Mouse (Mus musculus) hindbrain, embryonic 14.5 days (tissue): Measurements from ENCODE around the gene Ppt2. TPM values are rescaled to one million over a fixed set of nuclear protein-coding genes. Genes with fewer than 3 reads are reported as not detected.
A peak's percentile ranks its signal among the peaks of the same experiment; 100 is the strongest.

ENCODE experiments used
- ATAC-seq: fragments of 200-750 bp; cut with Nextera tagmentation; 2 replicates; pipeline ENCODE4 v1.8.0; 2017; ENCODE audit warnings: moderate number of reproducible peaks, mild to moderate bottlenecking, moderate TSS enrichment, moderate library complexity; ENCODE audit not compliant: low FRiP score
- DNase-seq: peaks from one replicate; pipeline ENCODE4 v3.0.0-alpha.2; 2015; ENCODE audit warnings: low spot score
- H3K27ac ChIP-seq: fragments of 300-500 bp; sonication (generic); 2 replicates; pipeline ENCODE4 v1.5.1; 2014; ENCODE audit warnings: mild to moderate bottlenecking, moderate library complexity
- H3K27me3 ChIP-seq: fragments of 300-500 bp; sonication (generic); 2 replicates; pipeline ENCODE4 v1.6.1; 2014; ENCODE audit warnings: mild to moderate bottlenecking, low read length, mixed read lengths; ENCODE audit not compliant: control insufficient read depth, insufficient read depth
- H3K36me3 ChIP-seq: fragments of 300-500 bp; sonication (generic); replicated peaks from 2 replicates; pipeline ENCODE4 v1.6.1; 2014; ENCODE audit not compliant: control insufficient read depth, insufficient read depth
- H3K4me1 ChIP-seq: fragments of 300-500 bp; sonication (generic); replicated peaks from 2 replicates; pipeline ENCODE4 v1.6.1; 2014; ENCODE audit warnings: antibody characterized with exemption, low read length, mixed read lengths; ENCODE audit not compliant: control insufficient read depth, insufficient read depth
- H3K4me2 ChIP-seq: fragments of 300-500 bp; sonication (generic); replicated peaks from 2 replicates; pipeline ENCODE4 v1.6.1; 2014; ENCODE audit warnings: mild to moderate bottlenecking, moderate library complexity
- H3K4me3 ChIP-seq: fragments of 300-500 bp; sonication (generic); replicated peaks from 2 replicates; pipeline ENCODE4 v1.5.1; 2014; ENCODE audit warnings: mild to moderate bottlenecking, low read length
- H3K9ac ChIP-seq: fragments of 300-500 bp; sonication (generic); 2 replicates; pipeline ENCODE4 v1.6.1; 2014
- H3K9me3 ChIP-seq: fragments of 300-500 bp; sonication (generic); 2 replicates; pipeline ENCODE4 v1.6.1; 2016; ENCODE audit warnings: low read length; ENCODE audit not compliant: control insufficient read depth
- WGBS: fragments of 180-500 bp; shearing (Covaris S2); extraction: QIAGEN DNeasy Blood & Tissue Kit; methylation state at CpG from one replicate; pipeline ENCODE4 v1.1.7; 2014; 5-methylcytosine and 5-hydroxymethylcytosine counted together
- polyA plus RNA-seq: library from polyadenylated mRNA; unstranded; fragments of >200 nt; fragmentation: Nextera tagmentation; extraction: Ambion mirVana; gene quantifications from 2 replicates; pipeline ENCODE4 v1.2.1, GENCODE M21; 2014

The Ppt2 gene
- polyA plus RNA-seq, 1 experiment from 2014 or later = 25.4 TPM

DNA sequence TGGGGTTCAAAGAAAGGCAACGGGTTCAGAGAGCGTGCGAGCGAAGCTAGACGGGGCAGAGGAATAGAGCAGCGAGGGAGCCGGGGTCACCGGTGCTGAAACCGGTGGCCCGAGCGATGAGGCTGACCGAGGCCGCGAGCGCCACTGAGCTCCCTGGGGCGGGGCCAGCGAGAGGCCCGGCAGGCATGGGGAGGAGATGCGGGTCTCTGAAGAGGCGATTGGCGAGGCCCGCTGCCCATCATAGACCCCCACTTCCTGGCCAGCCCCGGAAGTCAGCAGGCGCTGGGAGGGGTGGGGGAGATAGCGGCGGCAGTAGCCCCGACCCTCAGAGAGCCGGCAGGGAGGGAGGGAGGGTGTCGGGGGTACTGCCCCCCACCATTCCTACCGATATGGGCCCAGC lies 22.7 kb downstream of the Ppt2 start:
- H3K4me1 ChIP-seq = peaks cover 43% of the 10 kb centered on the region
- H3K36me3 ChIP-seq = peaks cover 19% of the 10 kb centered on the region
- no peaks in the 10 kb centered on the region for H3K27me3 ChIP-seq
- DNase-seq = peak; percentile 94
- H3K4me3 ChIP-seq = peak overlapping the region; percentile 80
- peak overlapping the region; percentile 87 for H3K27ac ChIP-seq
- H3K9me3 ChIP-seq = no peaks in the 10 kb centered on the region
- WGBS = 0% methylated on average over 28 of the region's 30 CpGs
- peak overlapping the region; percentile 66 for H3K4me2 ChIP-seq
- H3K9ac ChIP-seq = peak overlapping the region; percentile 92
- ATAC-seq = peak; percentile 58

GRCm38 (mm10) chr17:34604511-34605237 lies 23.6 kb downstream of the Ppt2 start:
- H3K27me3 ChIP-seq = no peaks in the 10 kb centered on the region
- ATAC-seq (no peak), DNase-seq (no peak)
- H3K9ac ChIP-seq = peak overlapping the region; percentile 92
- peak overlapping the region; percentile 66 for H3K4me2 ChIP-seq
- H3K9me3 ChIP-seq = no peaks in the 10 kb centered on the region
- peaks cover 16% of the 10 kb centered on the region for H3K36me3 ChIP-seq
- H3K27ac ChIP-seq = peak overlapping the region; percentile 87
- H3K4me3 ChIP-seq = peak overlapping the region; percentile 80
- H3K4me1 ChIP-seq = peaks cover 43% of the 10 kb centered on the region
- WGBS = 17% methylated on average over 24 of the region's 24 CpGs

DNA sequence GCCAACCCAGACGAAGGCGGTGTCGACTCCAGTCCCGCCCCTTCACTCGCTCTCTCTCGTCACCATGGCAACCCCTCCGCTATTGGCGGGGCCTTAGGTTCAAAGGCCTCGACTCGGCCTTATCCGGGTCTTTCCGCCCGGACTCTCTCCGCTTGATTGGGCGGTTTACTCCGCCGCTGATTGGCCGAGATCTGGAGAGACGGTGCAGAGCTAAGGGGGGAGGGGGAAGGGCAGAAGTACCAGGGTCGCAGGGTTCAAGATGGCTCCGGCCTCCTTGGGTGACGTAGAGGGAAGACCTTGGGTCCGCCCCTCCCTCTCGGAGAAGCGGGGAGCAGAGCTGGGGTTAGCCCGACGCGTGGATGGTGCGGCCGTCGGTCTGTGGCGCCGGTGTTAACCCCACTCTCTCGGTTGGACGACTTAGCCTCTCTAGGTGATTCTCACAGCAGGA lies 24.2 kb downstream of the Ppt2 start, which contains the start of gene Agpat1:
Gene Agpat1 (plus strand): TSS at position 202 of the 448 bp plus-strand sequence.
- peak within 1 kb of the TSS; percentile 92 for H3K9ac ChIP-seq
- peak within 1 kb of the TSS; percentile 80 for H3K4me3 ChIP-seq
- WGBS = under 1% methylated on average over 35 of the region's 35 CpGs
- H3K36me3 ChIP-seq = peaks cover 16% of the 10 kb centered on the region
- DNase-seq (peak; percentile 99), ATAC-seq (peak; percentile 89)
- H3K4me1 ChIP-seq = peaks cover 43% of the 10 kb centered on the region
- H3K4me2 ChIP-seq = peak within 1 kb of the TSS; percentile 76
- peak within 1 kb of the TSS; percentile 87 for H3K27ac ChIP-seq
- H3K9me3 ChIP-seq = no peaks in the 10 kb centered on the region
- H3K27me3 ChIP-seq = no peaks in the 10 kb centered on the region

GRCm38 (mm10) chr17:34603375-34604060 lies 24.8 kb downstream of the Ppt2 start, which contains the start of gene Rnf5:
Gene Rnf5, minus strand, starts transcription at chr17:34603690.
- ATAC-seq = peak; percentile 94
- H3K9ac ChIP-seq = peak within 1 kb of the TSS; percentile 71
- H3K9me3 ChIP-seq = no peaks in the 10 kb centered on the region
- peaks cover 16% of the 10 kb centered on the region for H3K36me3 ChIP-seq
- H3K4me2 ChIP-seq = peak within 1 kb of the TSS; percentile 76
- peak; percentile 100 for DNase-seq
- peaks cover 40% of the 10 kb centered on the region for H3K4me1 ChIP-seq
- no peaks in the 10 kb centered on the region for H3K27me3 ChIP-seq
- H3K4me3 ChIP-seq = peak within 1 kb of the TSS; percentile 80
- under 1% methylated on average over 30 of the region's 30 CpGs for WGBS
- H3K27ac ChIP-seq = peak within 1 kb of the TSS; percentile 87

GRCm38 (mm10) chr17:34601796-34602195 lies 26.5 kb downstream of the Ppt2 start:
- Histone ChIP-seq H3K9ac (0 out of 2 replicates have a peak overlapping the region, but pooled peaks have one; percentile 71), H3K4me3 (no peak overlapping the region), H3K36me3 (peaks cover 12% of the 10 kb centered on the region), H3K9me3 (no peaks in the 10 kb centered on the region), H3K27me3 (no peaks in the 10 kb centered on the region), H3K4me1 (peaks cover 23% of the 10 kb centered on the region), H3K27ac (no peak overlapping the region), H3K4me2 (peak overlapping the region; percentile 76)
- ATAC-seq = no peak
- no peak for DNase-seq
- 91% methylated on average over 12 of the region's 12 CpGs for WGBS

GRCm38 (mm10) chr17:34599891-34600290 lies 28.4 kb downstream of the Ppt2 start:
- no peaks in the 10 kb centered on the region for H3K27me3 ChIP-seq

GRCm38 (mm10) chr17:34597566-34598095 lies 30.7 kb downstream of the Ppt2 start, which contains the start of gene Ager:
Gene Ager, plus strand, starts transcription at chr17:34597862.
- no peak for ATAC-seq
- Histone ChIP-seq H3K4me2 (no peak within 1 kb of the TSS), H3K9ac (no peak within 1 kb of the TSS), H3K36me3 (peaks cover 31% of the 10 kb centered on the region), H3K4me3 (no peak within 1 kb of the TSS), H3K27ac (no peak within 1 kb of the TSS), H3K27me3 (no peaks in the 10 kb centered on the region), H3K4me1 (peaks cover 28% of the 10 kb centered on the region), H3K9me3 (no peaks in the 10 kb centered on the region)
- no peak for DNase-seq
- 32% methylated on average over 6 of the region's 6 CpGs for WGBS

More at GRCm38 (mm10) chr17:34599891-34600290, 28.4 kb downstream of the Ppt2 start:
- no peak overlapping the region for H3K9ac ChIP-seq
- H3K9me3 ChIP-seq = no peaks in the 10 kb centered on the region
- ATAC-seq (no peak), DNase-seq (no peak)
- H3K27ac ChIP-seq = no peak overlapping the region
- no peak overlapping the region for H3K4me3 ChIP-seq
- H3K4me2 ChIP-seq = no peak overlapping the region
- H3K4me1 ChIP-seq = peaks cover 15% of the 10 kb centered on the region
- H3K36me3 ChIP-seq = peaks cover 26% of the 10 kb centered on the region
- 80% methylated on average over 9 of the region's 9 CpGs for WGBS

DNA sequence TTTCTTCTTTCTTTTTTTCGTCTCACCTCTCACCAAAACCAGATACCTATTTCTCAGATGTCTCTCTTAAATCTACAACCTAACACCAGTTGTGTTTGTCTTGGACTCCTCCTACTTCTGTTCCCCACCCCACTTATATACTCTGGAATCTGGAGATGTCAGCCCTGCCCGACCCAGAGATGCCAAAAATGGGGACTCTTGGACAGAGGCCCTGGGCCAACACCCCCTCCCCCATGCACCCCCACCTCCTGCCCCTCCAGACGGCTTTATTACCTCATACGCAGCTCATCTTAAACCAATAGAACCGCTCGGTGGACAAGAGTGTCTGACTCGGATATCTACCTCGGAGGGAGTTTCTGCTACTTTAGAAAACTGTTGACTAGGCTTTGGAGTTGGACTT lies 32.2 kb downstream of the Ppt2 start:
- Histone ChIP-seq H3K27ac (no peak overlapping the region), H3K36me3 (peaks cover 28% of the 10 kb centered on the region), H3K4me1 (peaks cover 27% of the 10 kb centered on the region), H3K9me3 (no peaks in the 10 kb centered on the region), H3K9ac (no peak overlapping the region), H3K4me3 (no peak overlapping the region), H3K27me3 (no peaks in the 10 kb centered on the region), H3K4me2 (no peak overlapping the region)
- DNase-seq = no peak
- ATAC-seq = no peak
- 83% methylated on average over 8 of the region's 8 CpGs for WGBS
